Mouse (Mus musculus) lung, embryonic 14.5 days (tissue): Measurements from ENCODE around the gene Prkab1. TPM values are rescaled to one million over a fixed set of nuclear protein-coding genes. Genes with fewer than 3 reads are reported as not detected.

Source experiments
- ATAC-seq: fragments of 200-750 bp; cut with Nextera tagmentation; 2 replicates; pipeline ENCODE4 v1.8.0; 2017; ENCODE audit warnings: mild to moderate bottlenecking, moderate TSS enrichment, moderate library complexity; ENCODE audit not compliant: insufficient read depth
- DNase-seq: peaks from one replicate; pipeline ENCODE4 v3.0.0-alpha.2; 2015
- H3K27ac ChIP-seq: fragments of 300-500 bp; sonication (generic); 2 replicates; pipeline ENCODE4 v1.5.1; 2014; ENCODE audit warnings: low read depth, mild to moderate bottlenecking, moderate library complexity
- H3K27me3 ChIP-seq: fragments of 300-500 bp; sonication (generic); 2 replicates; pipeline ENCODE4 v1.6.1; 2014; ENCODE audit warnings: low read length, control low read depth; ENCODE audit not compliant: insufficient read depth
- H3K36me3 ChIP-seq: fragments of 300-500 bp; sonication (generic); 2 replicates; pipeline ENCODE4 v1.6.1; 2014; ENCODE audit warnings: control low read depth; ENCODE audit not compliant: insufficient read depth
- H3K4me1 ChIP-seq: fragments of 300-500 bp; sonication (generic); 2 replicates; pipeline ENCODE4 v1.6.1; 2014; ENCODE audit warnings: antibody characterized with exemption, control low read depth; ENCODE audit not compliant: insufficient read depth
- H3K4me2 ChIP-seq: fragments of 300-500 bp; sonication (generic); 2 replicates; pipeline ENCODE4 v1.6.1; 2014; ENCODE audit warnings: mild to moderate bottlenecking
- H3K4me3 ChIP-seq: fragments of 300-500 bp; sonication (generic); 2 replicates; pipeline ENCODE4 v1.5.1; 2014; ENCODE audit warnings: low read depth, low read length
- H3K9ac ChIP-seq: fragments of 300-500 bp; sonication (generic); 2 replicates; pipeline ENCODE4 v1.6.1; 2014
- H3K9me3 ChIP-seq: fragments of 300-500 bp; sonication (generic); 2 replicates; pipeline ENCODE4 v1.6.1; 2016; ENCODE audit warnings: low read depth, low read length, control low read depth
- CTCF ChIP-seq: IDR thresholded peaks from 2 replicates; pipeline ENCODE4 v1.5.1; 2016; ENCODE audit warnings: antibody characterized with exemption, low read depth
- WGBS: fragments of 180-500 bp; shearing (Covaris S2); extraction: QIAGEN DNeasy Blood & Tissue Kit; methylation state at CpG from one replicate; pipeline ENCODE4 v1.1.7; 2014; 5-methylcytosine and 5-hydroxymethylcytosine counted together
- polyA plus RNA-seq: library from polyadenylated mRNA; unstranded; fragments of >200 nt; fragmentation: Nextera tagmentation; extraction: Ambion mirVana; gene quantifications from 2 replicates; pipeline ENCODE4 v1.2.1, GENCODE M21; 2014

The Prkab1 gene
- polyA plus RNA-seq, 1 experiment from 2014 or later, result 68.9 TPM

- Histone ChIP-seq H3K4me1 (no peaks in the 10 kb centered on the region), H3K9me3 (no peaks in the 10 kb centered on the region), H3K27me3 (no peaks in the 10 kb centered on the region), H3K4me3 (no peak overlapping the region), H3K4me2 (no peak overlapping the region), H3K36me3 (peaks cover 37% of the 10 kb centered on the region), H3K27ac (no peak overlapping the region), H3K9ac (no peak overlapping the region)
- no peak for ATAC-seq
- WGBS, result 77% methylated on average over 10 of the region's 10 CpGs
- no peak for TF ChIP-seq CTCF
- no peak for DNase-seq
Measured at GRCm38 (mm10) chr5:115975672-115976071, 48.6 kb downstream of the Prkab1 start.

- Histone ChIP-seq H3K4me2 (no peak overlapping the region), H3K36me3 (peaks cover 49% of the 10 kb centered on the region), H3K9me3 (no peaks in the 10 kb centered on the region), H3K27me3 (no peaks in the 10 kb centered on the region), H3K4me1 (no peaks in the 10 kb centered on the region), H3K4me3 (no peak overlapping the region), H3K9ac (no peak overlapping the region), H3K27ac (no peak overlapping the region)
- TF ChIP-seq CTCF, result no peak
- ATAC-seq (no peak), DNase-seq (peak; percentile 27)
- 72% methylated on average over 15 of the region's 15 CpGs for WGBS
Measured at GRCm38 (mm10) chr5:115971236-115971635, 53.1 kb downstream of the Prkab1 start.

Other genes with a start within 250 kb of the Prkab1 start
- 39.7 and 46.7 TPM in 2 replicates for gene Cit, start 179.2 kb downstream of the Prkab1 start, polyA plus RNA-seq
- gene Tmem233, start 58.7 kb upstream of the Prkab1 start, polyA plus RNA-seq, result 0.14 and 0.16 TPM in 2 replicates